Mouse (Mus musculus) erythroblast, adult 5-6 weeks (primary cell): Measurements from ENCODE around the gene Nkiras2. TPM values are rescaled to one million over a fixed set of nuclear protein-coding genes. Genes with fewer than 3 reads are reported as not detected.

Experiments used
- total RNA-seq, 2 experiments: library from RNA; stranded (forward) in 1 of 2; stranded (reverse) in 1 of 2; fragments of 150-400 nt in 1 of 2; fragments of 200-764, 138-1000 nt in 1 of 2; gene quantifications; 2 replicates each; pipeline versions ENCODE4 v1.2.3 to v1.2.4; 2015 to 2017; ENCODE audit warnings: low replicate concordance in 2 of 2

Nkiras2 gene
- total RNA-seq, 2 experiments from 2014 or later = 7.3 to 10.2 TPM

Other genes with a start within 250 kb of the Nkiras2 start
- 1.5 and 2.3 TPM in 2 replicates for gene Jup, start 221.5 kb upstream of the Nkiras2 start, total RNA-seq (2015; ENCODE audit: low replicate concordance)
- gene Jup, start 221.5 kb upstream of the Nkiras2 start, total RNA-seq (2017; ENCODE audit: low replicate concordance) = 0.28 and 1.8 TPM in 2 replicates
- gene P3h4, start 204.4 kb upstream of the Nkiras2 start, total RNA-seq (2015; ENCODE audit: low replicate concordance) = not detected in 2 replicates
- gene P3h4, start 204.4 kb upstream of the Nkiras2 start, total RNA-seq (2017; ENCODE audit: low replicate concordance) = not detected in 2 replicates
- gene Fkbp10, start 203.5 kb upstream of the Nkiras2 start, total RNA-seq (2015; ENCODE audit: low replicate concordance) = not detected in 2 replicates
- not detected in 2 replicates for gene Fkbp10, start 203.5 kb upstream of the Nkiras2 start, total RNA-seq (2017; ENCODE audit: low replicate concordance)
- 2.1 and 10.0 TPM in 2 replicates for gene Nt5c3b, start 177.4 kb upstream of the Nkiras2 start, total RNA-seq (2015; ENCODE audit: low replicate concordance)
- gene Nt5c3b, start 177.4 kb upstream of the Nkiras2 start, total RNA-seq (2017; ENCODE audit: low replicate concordance) = 1.7 and 6.3 TPM in 2 replicates
- not detected in 2 replicates for gene Klhl10, start 177.3 kb upstream of the Nkiras2 start, total RNA-seq (2015; ENCODE audit: low replicate concordance)
- not detected in 2 replicates for gene Klhl10, start 177.3 kb upstream of the Nkiras2 start, total RNA-seq (2017; ENCODE audit: low replicate concordance)
- gene Klhl11, start 146.5 kb upstream of the Nkiras2 start, total RNA-seq (2015; ENCODE audit: low replicate concordance) = 2.3 and 3.7 TPM in 2 replicates
- 5.3 and 7.2 TPM in 2 replicates for gene Klhl11, start 146.5 kb upstream of the Nkiras2 start, total RNA-seq (2017; ENCODE audit: low replicate concordance)
- gene Acly, start 91.2 kb upstream of the Nkiras2 start, total RNA-seq (2015; ENCODE audit: low replicate concordance) = 29.0 and 34.4 TPM in 2 replicates
- gene Acly, start 91.2 kb upstream of the Nkiras2 start, total RNA-seq (2017; ENCODE audit: low replicate concordance) = 16.2 and 28.4 TPM in 2 replicates
- gene Ttc25, start 73.6 kb upstream of the Nkiras2 start, total RNA-seq (2015; ENCODE audit: low replicate concordance) = not detected in 2 replicates
- gene Ttc25, start 73.6 kb upstream of the Nkiras2 start, total RNA-seq (2017; ENCODE audit: low replicate concordance) = not detected in 2 replicates
- gene Cnp, start 44.3 kb upstream of the Nkiras2 start, total RNA-seq (2015; ENCODE audit: low replicate concordance) = 1.5 and 1.9 TPM in 2 replicates
- gene Cnp, start 44.3 kb upstream of the Nkiras2 start, total RNA-seq (2017; ENCODE audit: low replicate concordance) = 4.3 and 4.5 TPM in 2 replicates
- 31.8 and 31.9 TPM in 2 replicates for gene Dnajc7, start 924 bp downstream of the Nkiras2 start, total RNA-seq (2015; ENCODE audit: low replicate concordance)
- gene Dnajc7, start 924 bp downstream of the Nkiras2 start, total RNA-seq (2017; ENCODE audit: low replicate concordance) = 25.8 and 50.7 TPM in 2 replicates
- gene Zfp385c, start 73.2 kb downstream of the Nkiras2 start, total RNA-seq (2015; ENCODE audit: low replicate concordance) = 0.63 TPM in 1 of 2 replicates, not detected in the other
- gene Zfp385c, start 73.2 kb downstream of the Nkiras2 start, total RNA-seq (2017; ENCODE audit: low replicate concordance) = not detected in 2 replicates
- gene Dhx58, start 85.0 kb downstream of the Nkiras2 start, total RNA-seq (2015; ENCODE audit: low replicate concordance) = 8.4 and 14.0 TPM in 2 replicates
- 8.8 and 22.0 TPM in 2 replicates for gene Dhx58, start 85.0 kb downstream of the Nkiras2 start, total RNA-seq (2017; ENCODE audit: low replicate concordance)
- gene Kat2a, start 93.2 kb downstream of the Nkiras2 start, total RNA-seq (2015; ENCODE audit: low replicate concordance) = 6.0 and 10.9 TPM in 2 replicates
- gene Kat2a, start 93.2 kb downstream of the Nkiras2 start, total RNA-seq (2017; ENCODE audit: low replicate concordance) = 3.1 and 6.6 TPM in 2 replicates
- not detected in 2 replicates for gene Hspb9, start 94.6 kb downstream of the Nkiras2 start, total RNA-seq (2015; ENCODE audit: low replicate concordance)
- not detected in 2 replicates for gene Hspb9, start 94.6 kb downstream of the Nkiras2 start, total RNA-seq (2017; ENCODE audit: low replicate concordance)
- gene Rab5c, start 119.0 kb downstream of the Nkiras2 start, total RNA-seq (2015; ENCODE audit: low replicate concordance) = 61.4 and 79.7 TPM in 2 replicates
- 52.2 and 70.8 TPM in 2 replicates for gene Rab5c, start 119.0 kb downstream of the Nkiras2 start, total RNA-seq (2017; ENCODE audit: low replicate concordance)
- gene Kcnh4, start 140.7 kb downstream of the Nkiras2 start, total RNA-seq (2015; ENCODE audit: low replicate concordance) = not detected in 2 replicates
- gene Kcnh4, start 140.7 kb downstream of the Nkiras2 start, total RNA-seq (2017; ENCODE audit: low replicate concordance) = not detected in 2 replicates
- not detected in 2 replicates for gene Hcrt, start 143.7 kb downstream of the Nkiras2 start, total RNA-seq (2015; ENCODE audit: low replicate concordance)
- gene Hcrt, start 143.7 kb downstream of the Nkiras2 start, total RNA-seq (2017; ENCODE audit: low replicate concordance) = not detected in 2 replicates
- 1.5 and 1.7 TPM in 2 replicates for gene Ghdc, start 151.7 kb downstream of the Nkiras2 start, total RNA-seq (2015; ENCODE audit: low replicate concordance)
- gene Ghdc, start 151.7 kb downstream of the Nkiras2 start, total RNA-seq (2017; ENCODE audit: low replicate concordance) = 1.4 and 2.3 TPM in 2 replicates
- 6.9 and 14.8 TPM in 2 replicates for gene Stat5b, start 231.5 kb downstream of the Nkiras2 start, total RNA-seq (2015; ENCODE audit: low replicate concordance)
- 6.7 and 10.3 TPM in 2 replicates for gene Stat5b, start 231.5 kb downstream of the Nkiras2 start, total RNA-seq (2017; ENCODE audit: low replicate concordance)
- gene Stat5a, start 240.1 kb downstream of the Nkiras2 start, total RNA-seq (2015; ENCODE audit: low replicate concordance) = 4.8 and 7.3 TPM in 2 replicates
- gene Stat5a, start 240.1 kb downstream of the Nkiras2 start, total RNA-seq (2017; ENCODE audit: low replicate concordance) = 5.7 and 6.5 TPM in 2 replicates